Mouse (Mus musculus): Measurements from ENCODE around the gene Atpif1. TPM values are rescaled to one million over a fixed set of nuclear protein-coding genes. Genes with fewer than 3 reads are reported as not detected.

The Atpif1 gene
- polyA plus RNA-seq, 1 experiment, result 69.5 TPM

DNA sequence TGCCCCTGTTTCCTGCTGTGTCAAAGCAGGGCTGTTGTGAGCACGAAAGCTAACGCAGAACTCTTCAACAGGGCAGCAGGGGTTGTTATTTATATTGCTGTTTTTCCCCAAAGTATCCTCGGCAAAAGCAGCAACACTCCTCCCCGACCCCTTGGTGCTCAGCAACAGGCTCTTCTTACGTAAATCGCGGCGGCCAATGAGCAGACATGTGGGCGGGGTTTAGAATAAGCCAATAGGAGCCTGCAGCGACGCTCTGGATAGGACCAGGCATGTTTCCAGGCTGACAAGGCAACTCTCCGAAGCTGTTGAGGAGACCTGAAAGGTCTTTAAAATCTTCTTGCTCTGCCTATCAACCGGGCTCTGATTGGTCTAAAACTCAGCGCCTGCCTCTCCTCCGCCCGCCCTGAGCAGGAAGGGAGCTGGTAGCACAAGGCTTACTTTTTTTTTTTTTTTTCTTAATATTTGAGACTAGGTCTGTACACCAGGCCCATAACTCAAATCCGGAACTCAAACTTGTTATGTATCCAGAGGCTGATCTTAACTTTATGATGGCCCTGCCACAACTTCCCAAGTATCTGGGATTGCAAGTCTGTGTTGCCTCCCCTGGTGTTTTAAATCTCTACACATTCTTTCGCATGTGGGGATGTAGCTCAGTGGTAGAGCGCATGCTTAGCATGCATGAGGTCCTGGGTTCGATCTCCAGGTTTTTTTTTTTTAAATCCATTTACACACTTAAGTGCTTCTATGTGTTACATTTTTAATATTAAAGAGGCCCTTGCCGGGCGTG, 17.9 kb downstream of the Atpif1 start:
- H3K27me3 ChIP-seq (ENCODE audit: control insufficient read depth, insufficient read depth, low read length), result no peaks in the 10 kb centered on the region
- TF ChIP-seq POLR2A (IDR thresholded peaks at IDR 0.05; ENCODE audit: low read depth, low read length), result peak; percentile 58
- TF ChIP-seq CTCF (IDR thresholded peaks at IDR 0.05; ENCODE audit: extremely low read depth, insufficient read depth, insufficient read length, insufficient replicate concordance), result no peak
- H3K4me3 ChIP-seq (ENCODE audit: extremely low read depth, insufficient read depth, insufficient read length), result peak overlapping the region; percentile 70
- 19% methylated on average over 22 of the region's 22 CpGs for WGBS
- no peaks in the 10 kb centered on the region for H3K36me3 ChIP-seq (ENCODE audit: control insufficient read depth, insufficient read depth, low read length)
- peak overlapping the region; percentile 95 for H3K27ac ChIP-seq (ENCODE audit: insufficient read depth, low read length)
- H3K4me1 ChIP-seq (ENCODE audit: control insufficient read depth, insufficient read depth, insufficient read length), result no peaks in the 10 kb centered on the region; the same call in 1 of the 2 replicates
- peak; percentile 90 to 98 for DNase-seq (ENCODE audit: low read depth in 1 of 2, low spot score in 2 of 2)

DNA sequence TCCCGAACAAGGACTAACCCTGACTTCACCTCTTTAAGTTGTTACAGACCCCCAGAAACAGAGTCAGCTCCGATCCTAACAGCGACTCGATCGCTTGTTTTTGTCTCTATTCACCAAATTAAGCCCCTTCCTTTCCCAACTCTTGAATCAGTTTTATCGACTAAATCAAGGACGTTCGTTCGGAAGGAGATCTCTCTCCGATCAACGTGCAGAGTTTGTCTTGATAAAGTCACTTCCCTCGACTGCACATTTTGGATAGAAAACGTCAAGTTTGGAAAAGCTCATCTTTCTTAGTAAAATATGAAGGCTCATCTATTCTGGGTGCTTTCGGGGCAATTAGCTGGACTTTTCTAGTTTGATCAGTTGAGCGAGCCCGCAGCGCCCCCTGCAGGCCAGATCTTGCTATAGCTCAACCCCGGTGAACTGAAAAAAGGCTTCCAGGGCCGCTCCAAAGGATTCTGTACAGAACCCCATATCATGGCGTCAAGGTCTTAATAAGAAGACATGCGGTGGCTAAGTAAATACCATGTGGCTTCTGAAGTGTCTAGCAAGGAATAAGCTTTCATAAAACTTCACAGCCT, 18.8 kb downstream of the Atpif1 start:
- H3K27ac ChIP-seq (ENCODE audit: insufficient read depth, low read length), result peak overlapping the region; percentile 95

DNA sequence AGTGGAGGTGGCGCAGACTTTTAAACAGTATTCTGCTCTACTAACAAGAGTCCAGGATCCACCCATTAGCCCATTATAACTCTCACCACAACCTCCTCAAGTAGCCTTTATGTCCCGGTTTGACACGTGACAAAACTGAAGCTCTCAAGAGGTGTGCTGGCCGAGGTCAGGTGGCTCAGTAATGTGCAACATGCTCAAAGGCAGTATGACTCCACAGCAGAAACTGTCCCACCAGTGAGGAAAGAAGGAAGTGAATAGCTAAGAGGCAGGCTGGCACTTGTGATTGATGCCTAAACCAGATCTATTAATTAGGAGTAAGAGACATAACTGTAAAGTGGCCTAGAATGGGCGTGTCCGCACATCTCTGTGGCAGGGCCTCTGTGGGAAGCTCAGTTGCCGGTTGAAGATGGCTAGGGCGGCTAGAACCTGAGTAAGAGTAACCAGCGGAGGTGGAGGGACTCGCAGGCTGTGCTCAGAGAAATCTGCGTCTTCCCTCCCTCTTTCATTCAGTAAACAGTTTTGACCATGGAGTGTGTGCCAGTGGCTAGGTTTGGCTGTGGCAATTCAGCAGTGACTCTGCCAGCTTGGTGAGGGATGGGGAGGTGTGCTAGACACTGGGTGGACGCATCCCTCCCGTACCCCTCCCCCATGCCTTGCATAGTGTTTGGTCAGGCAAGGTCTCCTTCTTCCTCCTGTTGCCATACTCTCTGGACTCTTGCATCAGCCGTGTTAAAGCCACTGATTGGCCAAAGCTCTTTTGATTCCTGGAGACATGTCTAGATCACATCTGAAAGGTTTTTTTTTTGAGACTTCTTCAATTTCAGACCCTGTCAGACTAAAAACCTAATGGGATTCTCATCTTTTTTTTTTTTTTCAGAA, 19.8 kb downstream of the Atpif1 start:
- DNase-seq (ENCODE audit: low read depth in 1 of 2, low spot score in 2 of 2), result no peak
- Histone ChIP-seq H3K27ac (ENCODE audit: insufficient read depth, low read length) (no peak overlapping the region), H3K36me3 (ENCODE audit: control insufficient read depth, insufficient read depth, low read length) (no peaks in the 10 kb centered on the region), H3K4me3 (ENCODE audit: extremely low read depth, insufficient read depth, insufficient read length) (no peak overlapping the region), H3K4me1 (ENCODE audit: control insufficient read depth, insufficient read depth, insufficient read length) (no peaks in the 10 kb centered on the region; the same call in 1 of the 2 replicates), H3K27me3 (ENCODE audit: control insufficient read depth, insufficient read depth, low read length) (no peaks in the 10 kb centered on the region)
- no peak for TF ChIP-seq POLR2A (IDR thresholded peaks at IDR 0.05; ENCODE audit: low read depth, low read length)
- no peak for TF ChIP-seq CTCF (IDR thresholded peaks at IDR 0.05; ENCODE audit: extremely low read depth, insufficient read depth, insufficient read length, insufficient replicate concordance)
- WGBS, result 75% methylated on average over 14 of the region's 14 CpGs

More for the DNA sequence above, 18.8 kb downstream of the Atpif1 start:
- no peaks in the 10 kb centered on the region for H3K36me3 ChIP-seq (ENCODE audit: control insufficient read depth, insufficient read depth, low read length)
- peak; percentile 66 to 79 for DNase-seq (ENCODE audit: low read depth in 1 of 2, low spot score in 2 of 2)
- no peak for TF ChIP-seq POLR2A (IDR thresholded peaks at IDR 0.05; ENCODE audit: low read depth, low read length)
- TF ChIP-seq CTCF (IDR thresholded peaks at IDR 0.05; ENCODE audit: extremely low read depth, insufficient read depth, insufficient read length, insufficient replicate concordance), result peak; percentile 84; the same call in 1 of the 2 replicates
- H3K4me3 ChIP-seq (ENCODE audit: extremely low read depth, insufficient read depth, insufficient read length), result peak overlapping the region; percentile 70
- no peaks in the 10 kb centered on the region; the same call in 1 of the 2 replicates for H3K4me1 ChIP-seq (ENCODE audit: control insufficient read depth, insufficient read depth, insufficient read length)
- no peaks in the 10 kb centered on the region for H3K27me3 ChIP-seq (ENCODE audit: control insufficient read depth, insufficient read depth, low read length)
- 3% methylated on average over 21 of the region's 21 CpGs for WGBS

DNA sequence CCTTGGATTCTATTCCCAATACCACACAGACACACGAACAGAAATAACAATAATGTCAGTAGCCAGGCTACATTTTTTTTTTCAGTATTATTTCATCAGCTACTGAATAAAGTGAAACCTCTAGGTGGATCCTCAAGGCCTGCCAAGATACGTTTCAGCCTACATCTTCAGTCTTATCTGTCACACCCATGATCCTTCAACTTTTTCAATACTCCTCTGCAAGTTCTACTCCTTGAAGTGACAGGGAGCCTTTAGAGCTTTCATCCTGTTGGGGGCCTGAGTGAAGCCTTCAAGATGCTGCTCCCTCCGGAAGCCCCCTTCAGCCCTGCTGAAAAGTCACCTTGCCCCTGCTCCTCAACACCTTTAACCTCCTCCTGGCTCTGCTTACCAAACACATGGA, 21.4 kb downstream of the Atpif1 start:
- DNase-seq (ENCODE audit: low read depth in 1 of 2, low spot score in 2 of 2), result no peak
- H3K4me1 ChIP-seq (ENCODE audit: control insufficient read depth, insufficient read depth, insufficient read length), result no peaks in the 10 kb centered on the region; the same call in 1 of the 2 replicates
- no peak overlapping the region for H3K27ac ChIP-seq (ENCODE audit: insufficient read depth, low read length)

DNA sequence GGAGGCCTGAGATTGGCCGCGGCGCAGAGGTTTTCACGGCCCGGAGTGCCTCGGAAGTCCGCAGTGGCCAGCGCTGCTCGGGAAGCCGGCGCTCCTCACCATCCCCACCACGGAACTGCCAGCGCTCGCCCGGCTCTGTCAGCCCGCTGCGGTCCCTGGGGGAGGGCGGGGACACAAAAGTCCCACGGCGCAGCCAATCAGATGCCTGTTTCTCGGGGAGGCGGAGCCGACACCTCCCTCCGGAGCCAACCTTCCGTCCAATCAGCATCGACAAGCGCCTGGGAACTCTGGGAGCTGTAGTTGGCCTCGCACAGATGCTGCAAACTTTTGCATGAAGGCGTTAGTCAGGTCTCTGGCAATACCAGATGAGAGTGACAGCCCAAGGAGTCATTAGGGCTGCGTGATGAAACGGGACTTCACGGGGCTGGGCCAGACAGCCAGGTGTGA, 23.1 kb downstream of the Atpif1 start, which contains the start of gene Sesn2:
Gene Sesn2, minus strand, starts transcription at position 150 of the 447 bp plus-strand sequence.
- DNase-seq (ENCODE audit: low read depth in 1 of 2, low spot score in 2 of 2), result peak; percentile 95 to 98
- no peaks in the 10 kb centered on the region for H3K36me3 ChIP-seq (ENCODE audit: control insufficient read depth, insufficient read depth, low read length)
- no peaks in the 10 kb centered on the region for H3K27me3 ChIP-seq (ENCODE audit: control insufficient read depth, insufficient read depth, low read length)
- H3K27ac ChIP-seq (ENCODE audit: insufficient read depth, low read length), result peak within 1 kb of the TSS; percentile 31
- H3K4me1 ChIP-seq (ENCODE audit: control insufficient read depth, insufficient read depth, insufficient read length), result no peaks in the 10 kb centered on the region; the same call in 1 of the 2 replicates
- H3K4me3 ChIP-seq (ENCODE audit: extremely low read depth, insufficient read depth, insufficient read length), result peak within 1 kb of the TSS; percentile 67
- peak; percentile 97 for TF ChIP-seq POLR2A (IDR thresholded peaks at IDR 0.05; ENCODE audit: low read depth, low read length)
- no peak for TF ChIP-seq CTCF (IDR thresholded peaks at IDR 0.05; ENCODE audit: extremely low read depth, insufficient read depth, insufficient read length, insufficient replicate concordance)
- WGBS, result under 1% methylated on average over 32 of the region's 32 CpGs

More for the DNA sequence above, 21.4 kb downstream of the Atpif1 start:
- 85% methylated on average over 3 of the region's 3 CpGs for WGBS
- no peaks in the 10 kb centered on the region for H3K27me3 ChIP-seq (ENCODE audit: control insufficient read depth, insufficient read depth, low read length)
- TF ChIP-seq POLR2A (IDR thresholded peaks at IDR 0.05; ENCODE audit: low read depth, low read length) (no peak), CTCF (IDR thresholded peaks at IDR 0.05; ENCODE audit: extremely low read depth, insufficient read depth, insufficient read length, insufficient replicate concordance) (no peak)
- no peaks in the 10 kb centered on the region for H3K36me3 ChIP-seq (ENCODE audit: control insufficient read depth, insufficient read depth, low read length)
- no peak overlapping the region for H3K4me3 ChIP-seq (ENCODE audit: extremely low read depth, insufficient read depth, insufficient read length)

DNA sequence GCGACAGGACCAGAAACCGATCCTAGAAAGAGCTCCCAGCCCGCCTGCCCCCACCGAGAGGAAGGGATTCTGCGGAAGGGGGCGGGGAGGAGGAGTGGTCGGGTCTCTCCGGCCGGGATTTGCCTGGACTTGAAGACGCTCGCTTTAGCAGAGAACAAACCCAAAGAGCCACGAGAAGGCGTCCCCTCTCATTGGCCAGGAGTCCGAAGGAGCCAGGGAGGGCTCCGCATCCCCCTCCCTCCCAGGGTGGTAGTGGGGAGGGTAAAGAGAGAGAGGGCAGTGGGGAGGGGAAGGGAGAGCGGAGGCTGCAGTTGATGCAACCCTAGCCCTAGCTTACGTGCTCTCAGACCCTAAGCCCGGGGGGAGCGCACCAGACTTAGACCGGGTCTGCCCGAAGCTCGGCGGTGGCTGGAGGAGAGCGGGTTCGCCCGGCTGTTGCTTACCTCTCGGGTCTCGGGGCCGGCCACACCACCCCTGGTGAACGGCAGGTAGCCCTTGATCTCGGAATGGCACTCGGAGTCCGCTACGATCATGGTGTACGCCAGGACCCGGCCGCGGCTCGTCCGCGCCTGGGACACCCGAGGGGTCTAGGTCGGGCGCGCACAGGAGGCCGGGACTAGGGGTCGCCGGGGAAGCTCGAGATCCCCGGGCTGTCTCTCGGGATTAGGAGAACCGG, 23.7 kb downstream of the Atpif1 start:
- Histone ChIP-seq H3K27me3 (ENCODE audit: control insufficient read depth, insufficient read depth, low read length) (no peaks in the 10 kb centered on the region), H3K27ac (ENCODE audit: insufficient read depth, low read length) (peak overlapping the region; percentile 31), H3K36me3 (ENCODE audit: control insufficient read depth, insufficient read depth, low read length) (no peaks in the 10 kb centered on the region), H3K4me1 (ENCODE audit: control insufficient read depth, insufficient read depth, insufficient read length) (peaks cover 3% of the 10 kb centered on the region; the same call in 1 of the 2 replicates), H3K4me3 (ENCODE audit: extremely low read depth, insufficient read depth, insufficient read length) (peak overlapping the region; percentile 67)
- TF ChIP-seq CTCF (IDR thresholded peaks at IDR 0.05; ENCODE audit: extremely low read depth, insufficient read depth, insufficient read length, insufficient replicate concordance) (no peak), POLR2A (IDR thresholded peaks at IDR 0.05; ENCODE audit: low read depth, low read length) (no peak)
- peak in 1 of 2 experiments; percentile 23 for DNase-seq (ENCODE audit: low read depth in 1 of 2, low spot score in 2 of 2)
- WGBS, result 2% methylated on average over 47 of the region's 52 CpGs

All from spleen, adult 2 months (tissue).